Mouse (Mus musculus) MEL (cell line): ENCODE measurements around the gene Llcfc1.

Experiments used
- CTCF ChIP-seq, 3 experiments: IDR thresholded peaks in 2 of 3; conservative IDR thresholded peaks in 1 of 3; 2 replicates each; pipeline ENCODE4 v1.5.1; 2011 to 2012; ENCODE audit warnings: low read length in 3 of 3, low read depth in 2 of 3, mild to moderate bottlenecking in 2 of 3, improper control_type of control experiment in 1 of 3, inconsistent platforms in 1 of 3, mixed read lengths in 1 of 3, moderate library complexity in 1 of 3; ENCODE audit not compliant: control insufficient read depth in 1 of 3, insufficient read depth in 1 of 3, poor library complexity in 1 of 3, severe bottlenecking in 1 of 3
- ELF1 ChIP-seq: IDR thresholded peaks from 2 replicates; pipeline ENCODE4 v1.6.1; 2014; ENCODE audit warnings: low read depth, mild to moderate bottlenecking, inconsistent platforms, low read length, improper control_type of control experiment, moderate library complexity
- EP300 ChIP-seq, 2 experiments: IDR thresholded peaks; 2 replicates each; pipeline ENCODE4 v1.6.1; 2011; ENCODE audit warnings: improper control_type of control experiment in 2 of 2, low read length in 2 of 2, low read depth in 1 of 2, mild to moderate bottlenecking in 1 of 2
- GATA1 ChIP-seq: IDR thresholded peaks from 2 replicates; pipeline ENCODE4 v1.6.1; 2011; ENCODE audit warnings: low read depth, low read length, improper control_type of control experiment
- POLR2A ChIP-seq, 2 experiments: IDR thresholded peaks; 2 replicates each; pipeline ENCODE4 v1.6.1; 2011 to 2012; ENCODE audit warnings: low read length in 2 of 2, mild to moderate bottlenecking in 2 of 2, control low read depth in 1 of 2, improper control_type of control experiment in 1 of 2, low read depth in 1 of 2, moderate library complexity in 1 of 2; ENCODE audit not compliant: control insufficient read depth in 1 of 2, insufficient read depth in 1 of 2, poor library complexity in 1 of 2
- POLR2AphosphoS2 ChIP-seq: IDR thresholded peaks from 2 replicates; pipeline ENCODE4 v1.6.1; 2011; ENCODE audit warnings: low read length, improper control_type of control experiment
- SIN3A ChIP-seq: IDR thresholded peaks from 2 replicates; pipeline ENCODE4 v1.6.1; 2012; ENCODE audit warnings: low read length, improper control_type of control experiment, inconsistent platforms
- USF2 ChIP-seq, 2 experiments: IDR thresholded peaks; 2 replicates each; pipeline ENCODE4 v1.6.1; 2011 to 2012; ENCODE audit warnings: improper control_type of control experiment in 2 of 2, low read length in 2 of 2, borderline replicate concordance in 1 of 2, inconsistent platforms in 1 of 2, low read depth in 1 of 2, mild to moderate bottlenecking in 1 of 2; ENCODE audit not compliant: insufficient read depth in 1 of 2
- ZC3H11A ChIP-seq: IDR thresholded peaks from 2 replicates; pipeline ENCODE4 v1.6.1; 2012; ENCODE audit warnings: low read depth, mild to moderate bottlenecking, inconsistent platforms, low read length, improper control_type of control experiment
- ZKSCAN1 ChIP-seq: IDR thresholded peaks from 2 replicates; pipeline ENCODE4 v1.6.1; 2012; ENCODE audit warnings: low read depth, mild to moderate bottlenecking, inconsistent platforms, low read length, improper control_type of control experiment, moderate library complexity

- no peak for TF ChIP-seq POLR2A (IDR thresholded peaks at IDR 0.05; ENCODE audit: control insufficient read depth in 1 of 2, insufficient read depth in 1 of 2, low read depth in 1 of 2, low read length in 2 of 2, poor library complexity in 1 of 2)
- no peak for TF ChIP-seq CTCF (IDR thresholded peaks at IDR 0.05 in 2 of 3, conservative IDR thresholded peaks at IDR 0.05 in 1 of 3; ENCODE audit: control insufficient read depth in 1 of 3, insufficient read depth in 1 of 3, low read depth in 2 of 3, low read length in 3 of 3, poor library complexity in 1 of 3, severe bottlenecking in 1 of 3)
- no peak for TF ChIP-seq EP300 (IDR thresholded peaks at IDR 0.05; ENCODE audit: low read depth in 1 of 2, low read length in 2 of 2)
- no peak for TF ChIP-seq ZKSCAN1
- no peak for TF ChIP-seq GATA1
- TF ChIP-seq ELF1 = no peak
- no peak for TF ChIP-seq POLR2AphosphoS2
- TF ChIP-seq SIN3A = no peak
- TF ChIP-seq ZC3H11A = no peak
- TF ChIP-seq USF2 (IDR thresholded peaks at IDR 0.05; ENCODE audit: borderline replicate concordance in 1 of 2, insufficient read depth in 1 of 2, low read depth in 1 of 2, low read length in 2 of 2) = no peak
Measured at GRCm38 (mm10) chr6:41692200-41692599, 8.0 kb downstream of the Llcfc1 start.
